10 mouse cellular contexts compared by ENCODE assay signal in the genomic region with DNA sequence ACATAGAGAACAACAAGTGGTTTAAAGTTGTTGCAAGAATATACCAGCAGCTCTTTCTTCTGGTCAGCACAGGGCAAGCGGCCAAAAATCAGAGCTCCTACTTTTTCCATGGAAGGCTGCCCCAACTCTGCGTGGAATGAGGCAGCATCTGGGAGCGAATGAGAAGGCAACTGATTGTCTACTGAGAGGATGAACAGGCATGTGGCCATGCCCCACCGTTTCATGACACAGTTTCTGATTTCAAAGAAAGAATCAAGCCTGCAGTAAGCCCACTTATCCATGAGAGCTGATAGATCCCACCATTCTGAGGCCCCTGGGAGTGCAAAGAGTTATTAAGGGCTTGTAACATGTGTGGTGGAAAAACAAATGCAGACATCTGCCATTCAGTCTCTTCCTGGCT.
A peak's percentile ranks its signal among the peaks of the same experiment; 100 is the strongest.
DNase-seq lines count a peak whose midpoint lies in the region; ATAC-seq and TF ChIP-seq lines count a peak whose summit lies in the region.
"Had no signal": no experiment of that assay in that cellular context is flagged by ENCODE, and none has a peak within 500 bp of the region (broad histone marks: within the 10 kb centered on the region; RNA-seq: fewer than 3 reads in every experiment).

No protein-coding gene starts in this region.

- no peaks in the 10 kb centered on the region for H3K9me3 ChIP-seq in kidney, embryonic 16.5 days (ENCODE audit: low read length)
- no peaks in the 10 kb centered on the region for H3K9me3 ChIP-seq in heart, embryonic 10.5 days
- H3K9me3 ChIP-seq in limb, embryonic 15.5 days = no peaks in the 10 kb centered on the region
- H3K9me3 ChIP-seq: lung, embryonic 15.5 days had no signal

- 74% methylated on average over 4 of the region's 4 CpGs for WGBS in kidney, embryonic 16.5 days
- WGBS in heart, embryonic 10.5 days = 54% methylated on average over 4 of the region's 4 CpGs
- WGBS in limb, embryonic 15.5 days = 41% methylated on average over 4 of the region's 4 CpGs

- H3K27ac ChIP-seq in kidney, embryonic 16.5 days (ENCODE audit: low read length) = no peak overlapping the region
- H3K27ac ChIP-seq in heart, embryonic 10.5 days = 0 out of 2 replicates have a peak overlapping the region, but pooled peaks have one; percentile 10
- peak overlapping the region; percentile 8; the same call in 1 of the 2 replicates for H3K27ac ChIP-seq in limb, embryonic 15.5 days
- H3K27ac ChIP-seq: lung, embryonic 15.5 days had no signal

- no peak overlapping the region for H3K9ac ChIP-seq in kidney, embryonic 16.5 days (replicated peaks; ENCODE audit: low read length)
- no peak overlapping the region for H3K9ac ChIP-seq in limb, embryonic 15.5 days
- H3K9ac ChIP-seq: lung, embryonic 15.5 days had no signal

- no peaks in the 10 kb centered on the region for H3K36me3 ChIP-seq in kidney, embryonic 16.5 days (ENCODE audit: insufficient read depth, low read length)
- no peaks in the 10 kb centered on the region for H3K36me3 ChIP-seq in heart, embryonic 10.5 days
- no peaks in the 10 kb centered on the region for H3K36me3 ChIP-seq in limb, embryonic 15.5 days
- H3K36me3 ChIP-seq: lung, embryonic 15.5 days had no signal

- TF ChIP-seq POLR2A in brain, embryonic 14.5 days (IDR thresholded peaks at IDR 0.05; ENCODE audit: borderline replicate concordance, extremely low read depth, insufficient read depth, insufficient read length, poor library complexity, severe bottlenecking) = no peak

- no peak for TF ChIP-seq CTCF in brain, embryonic 14.5 days (IDR thresholded peaks at IDR 0.05; ENCODE audit: borderline replicate concordance, extremely low read depth, insufficient read depth, insufficient read length)

- no peaks in the 10 kb centered on the region for H3K27me3 ChIP-seq in kidney, embryonic 16.5 days (ENCODE audit: insufficient read depth, low read length)
- no peaks in the 10 kb centered on the region for H3K27me3 ChIP-seq in heart, embryonic 10.5 days (ENCODE audit: insufficient read depth, poor library complexity, severe bottlenecking)
- no peaks in the 10 kb centered on the region for H3K27me3 ChIP-seq in limb, embryonic 15.5 days
- H3K27me3 ChIP-seq: lung, embryonic 15.5 days had no signal

- ATAC-seq in kidney, embryonic 16.5 days (ENCODE audit: low FRiP score, low TSS enrichment) = no peak
- ATAC-seq in limb, embryonic 15.5 days (ENCODE audit: insufficient number of reproducible peaks, low FRiP score, low TSS enrichment, low read depth) = no peak

- peak; percentile 39 for DNase-seq in kidney, adult 18-20 months
- DNase-seq in brain, embryonic 14.5 days (ENCODE audit: low read depth) = peak; percentile 27
- DNase-seq in heart, embryonic 10.5 days (ENCODE audit: low spot score) = no peak
- no peak for DNase-seq in thymus, postnatal 14 days
- DNase-seq in layer of hippocampus, adult 9-10 months (ENCODE audit: low spot score) = no peak
- DNase-seq in frontal cortex, postnatal 14 days (ENCODE audit: low spot score in 2 of 2) = no peak
- DNase-seq: layer of hippocampus, postnatal 36 days had no signal

- H3K4me2 ChIP-seq in kidney, embryonic 16.5 days (replicated peaks; ENCODE audit: low read depth, low read length) = no peak overlapping the region
- H3K4me2 ChIP-seq in limb, embryonic 15.5 days = no peak overlapping the region
- H3K4me2 ChIP-seq: lung, embryonic 15.5 days had no signal

- no peaks in the 10 kb centered on the region for H3K4me1 ChIP-seq in kidney, embryonic 16.5 days (ENCODE audit: insufficient read depth, low read length)
- peaks cover 16% of the 10 kb centered on the region for H3K4me1 ChIP-seq in heart, embryonic 10.5 days
- H3K4me1 ChIP-seq in limb, embryonic 15.5 days = peaks cover 20% of the 10 kb centered on the region

- no peak overlapping the region for H3K4me3 ChIP-seq in kidney, embryonic 16.5 days (ENCODE audit: low read length)
- H3K4me3 ChIP-seq in heart, embryonic 10.5 days = no peak overlapping the region
- H3K4me3 ChIP-seq in limb, embryonic 15.5 days = no peak overlapping the region
- H3K4me3 ChIP-seq: lung, embryonic 15.5 days had no signal

Comparison
In these comparisons a context has a peak if more than half of its experiments do, and no peak if none do; other contexts are left out.
1. DNase-seq: peak in kidney, adult 18-20 months (single experiment) and brain, embryonic 14.5 days (single experiment); none in heart, embryonic 10.5 days (single experiment), thymus, postnatal 14 days (single experiment), layer of hippocampus, adult 9-10 months (single experiment) and frontal cortex, postnatal 14 days (0 of 2).